Mouse (Mus musculus): ENCODE data around the gene Olfr960. TPM values are rescaled to one million over a fixed set of nuclear protein-coding genes. Genes with fewer than 3 reads are reported as not detected.

The Olfr960 gene
- total RNA-seq (2021), result not detected
- long read RNA-seq, result 0 reads

GRCm38 (mm10) chr9:39621073-39621472 lies at the start of gene Olfr960:
Gene Olfr960, plus strand, starts transcription at chr9:39621373.
- no peak for DNase-seq (ENCODE audit: low spot score in 2 of 2)

DNA sequence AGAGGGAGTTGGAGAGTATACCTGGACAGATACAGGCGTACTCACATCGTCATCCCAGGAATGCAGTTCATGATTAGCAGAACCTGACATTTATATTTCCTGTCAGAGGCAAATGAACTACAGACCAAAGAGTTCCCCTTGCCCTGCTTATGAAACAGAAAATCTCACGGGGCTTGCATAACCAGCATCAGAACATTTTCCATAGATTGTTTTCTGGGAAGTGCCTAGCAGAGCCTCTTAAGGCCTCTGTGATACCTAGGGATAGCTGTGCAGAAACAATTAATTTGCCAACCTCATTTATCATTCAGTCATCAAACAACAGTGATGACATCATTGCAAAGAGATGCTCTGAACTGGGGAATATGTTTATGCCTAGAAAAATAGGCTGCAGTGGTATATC lies 45.7 kb upstream of the Olfr960 start, which contains the start of gene Olfr959:
TSS of gene Olfr959 (minus strand) at position 101 of the 400 bp plus-strand sequence.
- no peak for DNase-seq (ENCODE audit: low spot score in 2 of 2)

DNA sequence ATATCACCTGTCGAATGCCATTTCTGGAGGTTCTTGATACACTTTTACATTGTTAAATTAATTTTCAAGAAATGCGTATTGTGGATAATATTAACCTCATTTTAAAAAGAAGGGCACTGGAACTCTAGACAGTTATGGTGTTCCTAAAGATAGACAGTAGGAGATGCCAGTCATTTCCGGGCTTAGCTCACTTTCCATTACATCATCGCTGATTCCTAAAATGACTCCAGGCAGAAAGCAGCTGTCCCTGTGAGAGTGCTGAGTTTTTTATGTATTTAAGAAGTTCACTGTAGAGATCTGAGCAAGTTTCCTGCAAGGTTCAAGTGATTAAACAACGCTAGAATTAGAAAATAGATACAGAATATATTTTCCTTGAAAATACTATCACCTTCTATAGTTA lies 44.1 kb upstream of the Olfr960 start:
- no peak for DNase-seq (ENCODE audit: low spot score in 2 of 2)

DNA sequence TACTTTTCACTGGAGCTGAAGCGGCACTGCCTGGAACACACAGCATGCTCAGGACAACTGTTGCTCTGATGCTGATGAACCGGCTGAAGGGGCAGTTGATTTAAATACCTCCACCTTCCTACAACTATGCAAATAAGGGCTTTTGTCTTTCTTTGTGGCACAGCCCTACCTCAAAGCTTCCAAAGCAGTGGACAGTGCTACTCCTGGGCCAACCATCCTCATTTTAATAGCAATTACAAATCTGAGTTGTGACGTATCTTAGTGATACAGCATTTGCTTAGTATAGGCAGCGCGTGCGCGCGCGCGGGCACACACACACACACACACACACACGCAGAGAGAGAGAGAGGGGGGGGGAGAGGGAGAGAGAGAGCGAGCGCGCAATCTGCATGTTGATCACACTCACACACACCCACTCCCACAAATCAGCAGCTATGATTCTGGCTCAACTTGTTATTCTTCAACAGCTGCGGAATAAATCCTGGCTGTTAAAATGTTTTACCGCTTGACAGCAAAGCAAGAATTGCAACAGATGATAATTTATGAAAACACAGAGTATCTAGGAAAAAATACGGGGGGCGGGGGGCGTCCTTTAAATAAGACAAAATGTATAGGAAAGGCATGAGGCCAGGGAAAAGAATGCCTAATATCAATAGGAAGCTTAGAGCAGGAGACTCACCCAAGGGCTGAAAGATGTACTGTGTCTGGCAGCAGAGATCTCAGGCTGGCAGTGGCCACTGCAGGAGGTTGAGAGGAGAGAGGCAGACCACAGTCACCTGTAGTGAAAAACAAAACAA lies 18.4 kb upstream of the Olfr960 start:
- peak; percentile 22 to 59 for DNase-seq (ENCODE audit: low spot score in 2 of 2)

DNA sequence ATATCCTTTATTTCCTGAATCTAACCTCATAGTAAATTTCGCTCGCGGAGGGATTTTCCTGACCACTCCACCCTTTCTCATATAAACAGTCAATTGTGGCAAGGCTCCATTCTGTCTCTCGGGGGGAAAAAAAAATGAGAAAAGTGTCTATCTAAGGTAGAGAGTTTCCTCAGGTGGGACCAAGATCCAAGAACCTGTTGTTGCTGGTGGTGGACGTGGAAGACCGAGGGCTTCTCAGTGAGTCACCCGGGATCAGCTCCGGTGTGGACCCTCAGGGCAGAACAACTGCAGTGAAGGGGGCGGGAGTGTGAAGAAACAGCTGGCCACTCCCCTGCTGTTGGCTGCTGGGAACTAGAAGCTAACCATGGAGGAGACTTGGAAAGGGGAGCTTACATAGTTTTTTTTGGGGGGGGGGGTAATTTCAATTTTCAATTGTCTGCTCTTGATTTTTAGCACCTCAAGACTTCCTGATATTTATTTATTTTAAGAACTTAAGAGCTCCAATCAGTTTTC lies 17.8 kb upstream of the Olfr960 start:
- DNase-seq (ENCODE audit: low spot score in 2 of 2), result peak in 1 of 2 experiments; percentile 2

DNA sequence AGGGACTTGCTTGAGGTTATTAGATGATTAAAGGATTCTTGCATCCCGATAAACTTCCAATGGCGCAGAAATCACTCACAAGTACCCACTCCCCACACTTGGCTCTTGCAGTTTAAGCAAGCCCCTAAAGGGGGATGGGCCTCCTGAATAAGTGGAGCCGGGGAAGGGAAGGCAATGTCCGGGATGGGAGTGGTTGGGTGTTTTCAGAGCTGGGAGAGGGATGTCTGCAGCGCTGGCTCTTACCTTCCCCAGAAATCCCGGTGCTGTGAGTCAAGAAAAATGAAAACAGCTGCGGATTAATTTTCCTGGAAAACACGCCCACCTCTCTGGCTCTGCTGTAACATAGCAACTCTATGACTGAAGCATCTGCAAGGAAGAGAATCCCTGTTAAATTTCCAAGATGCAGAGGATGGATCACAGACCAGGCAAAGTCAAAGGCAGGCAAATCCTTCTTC lies 17.1 kb upstream of the Olfr960 start, which contains the start of gene AW551984:
TSS of gene AW551984 (minus strand) at position 405 of the 455 bp plus-strand sequence.
- DNase-seq (ENCODE audit: low spot score in 2 of 2), result peak; percentile 5 to 11

GRCm38 (mm10) chr9:39608497-39608896 lies 12.7 kb upstream of the Olfr960 start:
- no peak for DNase-seq (ENCODE audit: low spot score in 2 of 2)

DNA sequence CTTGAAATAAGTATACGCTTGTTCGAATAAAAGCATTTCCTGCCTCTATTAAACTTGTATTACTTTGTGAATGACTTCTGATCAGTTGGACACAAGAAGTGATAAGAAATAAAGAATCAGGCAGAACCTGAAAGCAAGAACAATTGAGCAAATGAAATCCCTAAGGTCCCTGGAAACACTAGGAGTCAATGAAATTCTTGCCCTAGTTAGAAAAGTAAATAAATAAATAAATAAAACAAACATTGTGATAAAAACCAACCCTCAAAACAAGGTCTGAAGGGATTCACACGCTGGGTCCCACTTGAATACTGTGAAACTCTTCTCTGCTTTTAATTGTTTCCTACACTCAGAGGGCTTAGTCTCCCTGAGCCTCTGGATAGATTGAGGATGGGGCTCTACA lies 10.8 kb upstream of the Olfr960 start, which contains the start of gene Olfr148:
TSS of gene Olfr148 (plus strand) at position 301 of the 400 bp plus-strand sequence.
- DNase-seq (ENCODE audit: low spot score in 2 of 2), result no peak

- DNase-seq (ENCODE audit: low spot score in 2 of 2), result peak; percentile 16 to 72
These were observed 9.2 kb upstream of the Olfr960 start for GRCm38 (mm10) chr9:39611953-39612352.

DNA sequence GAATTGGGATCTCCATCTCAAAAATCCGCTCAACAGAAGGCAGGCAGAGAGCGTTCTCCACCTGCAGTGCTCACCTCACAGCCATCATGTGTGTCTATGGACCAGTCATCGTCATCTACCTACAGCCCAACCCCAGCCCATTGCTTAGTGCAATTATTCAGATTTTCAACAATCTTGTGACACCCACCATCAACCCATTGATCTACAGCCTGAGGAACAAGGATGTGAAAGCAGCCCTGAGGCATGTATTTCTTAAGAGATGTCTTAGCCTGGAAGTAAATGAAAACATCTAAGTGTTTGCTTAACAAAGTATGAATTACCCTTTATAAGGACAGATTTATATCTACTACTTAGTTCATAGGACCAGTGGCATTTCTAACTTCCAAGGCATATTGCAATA lies 2.6 kb downstream of the Olfr960 start:
- DNase-seq (ENCODE audit: low spot score in 2 of 2), result no peak

DNA sequence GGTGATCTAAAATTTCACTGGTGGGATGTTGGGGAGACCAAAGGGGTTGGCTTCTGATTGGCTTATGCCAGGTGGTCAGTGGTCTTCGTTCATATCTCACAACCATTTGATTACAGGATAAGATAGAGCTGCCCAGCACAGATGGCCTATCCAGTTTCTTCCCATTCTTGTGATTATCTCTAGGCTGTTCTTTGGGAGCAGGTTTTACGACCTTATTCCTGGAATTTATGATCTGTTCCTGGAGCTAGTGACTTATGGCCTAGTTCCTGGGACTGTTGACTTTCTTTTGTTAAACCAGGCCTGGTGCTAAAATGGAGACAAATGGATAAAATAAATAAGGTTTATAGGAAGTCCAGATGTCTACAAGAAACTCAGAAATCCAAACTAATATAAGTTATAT lies 3.5 kb downstream of the Olfr960 start:
- DNase-seq (ENCODE audit: low spot score in 2 of 2), result no peak

- DNase-seq (ENCODE audit: low spot score in 2 of 2), result no peak
These were observed 7.9 kb downstream of the Olfr960 start for GRCm38 (mm10) chr9:39629069-39629468.

DNA sequence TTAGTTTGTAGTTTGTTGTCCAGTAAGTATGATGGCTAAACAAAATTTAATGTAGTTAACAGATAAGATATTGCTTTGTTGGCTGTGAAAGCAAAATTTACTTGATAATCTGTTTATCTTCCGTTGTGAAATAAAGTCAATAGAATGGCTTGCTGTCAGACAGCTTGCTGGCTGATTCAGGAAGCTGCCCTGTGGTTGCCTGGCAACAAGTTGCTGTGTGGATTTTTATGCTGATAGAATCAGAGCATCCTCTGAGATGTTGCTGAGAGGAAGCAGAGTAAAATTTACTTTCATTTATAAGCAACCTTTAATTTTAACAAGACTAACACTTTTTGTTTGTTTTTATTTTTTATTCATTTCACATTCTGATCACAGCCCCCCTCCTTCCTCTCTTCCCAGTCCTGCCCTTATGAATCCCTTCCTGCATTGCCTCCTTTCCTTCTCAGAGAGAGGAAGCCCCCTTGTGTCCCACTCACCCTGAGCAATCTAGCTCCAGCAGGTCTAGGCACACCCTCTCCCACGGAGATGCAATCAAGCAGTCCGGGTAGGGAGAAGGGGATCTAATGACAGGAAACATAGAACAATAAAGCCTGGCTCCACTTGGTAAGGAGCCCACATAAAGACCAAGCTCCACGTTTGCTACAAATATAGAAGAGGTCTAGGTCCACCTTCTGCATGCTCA lies 12.9 kb downstream of the Olfr960 start:
- peak; percentile 48 to 76 for DNase-seq (ENCODE audit: low spot score in 2 of 2)

GRCm38 (mm10) chr9:39644785-39645184 lies 23.6 kb downstream of the Olfr960 start, which contains the start of gene Olfr961:
Gene Olfr961, plus strand, starts transcription at chr9:39645085.
- DNase-seq (ENCODE audit: low spot score in 2 of 2), result no peak

- DNase-seq (ENCODE audit: low spot score in 2 of 2), result no peak
These were observed 26.2 kb downstream of the Olfr960 start for GRCm38 (mm10) chr9:39647382-39647781.

DNA sequence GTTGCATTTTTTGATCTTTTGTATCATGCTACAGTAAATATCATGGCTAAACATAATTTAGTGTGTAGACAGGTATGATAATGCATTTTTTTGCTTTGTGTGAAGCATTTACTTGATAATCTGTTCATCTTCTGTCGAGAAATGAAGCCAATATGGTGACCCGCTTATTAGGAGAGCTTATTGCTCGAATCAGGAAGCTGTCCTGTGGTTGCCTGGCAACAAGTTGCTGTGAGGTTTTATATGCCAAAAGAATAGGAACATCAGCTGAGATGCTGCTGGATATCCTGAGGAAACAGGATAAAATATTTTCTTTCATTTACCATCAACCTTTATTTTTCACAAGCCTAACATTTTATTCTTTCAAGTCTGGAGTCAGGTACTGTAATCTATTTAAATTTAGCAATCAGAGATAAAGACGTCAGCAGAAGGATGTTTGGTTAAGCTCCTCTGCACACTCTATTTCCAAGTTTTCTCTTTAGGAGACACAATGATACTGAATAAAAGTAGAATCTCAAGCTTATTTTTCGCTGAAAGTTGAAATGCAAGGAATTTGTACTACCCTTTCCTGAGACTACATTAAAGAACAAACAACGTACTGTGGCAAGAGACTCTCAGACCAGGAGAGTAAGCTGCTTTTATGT lies 33.7 kb downstream of the Olfr960 start:
- peak; percentile 17 to 49 for DNase-seq (ENCODE audit: low spot score in 2 of 2)

- no peak for DNase-seq (ENCODE audit: low spot score in 2 of 2)
These were observed 45.7 kb downstream of the Olfr960 start, which contains the start of gene Olfr963 for GRCm38 (mm10) chr9:39666905-39667304. Gene Olfr963, plus strand, starts transcription at chr9:39667205.

- no peak for DNase-seq (ENCODE audit: low spot score in 2 of 2)
These were observed 48.5 kb downstream of the Olfr960 start for GRCm38 (mm10) chr9:39669723-39670122.
